Mouse (Mus musculus) ovary, adult 18-20 months (tissue): Measurements from ENCODE around the gene Dusp2.
"Not testable (repeated sequence)": the region's sequence is repeated elsewhere in the genome, so short reads cannot be mapped to it uniquely, and the experiment has no call there.

Experiments
- DNase-seq: peaks from one replicate; pipeline ENCODE4 v3.0.0; 2022; ENCODE audit warnings: low spot score, mixed read lengths

Dusp2 gene

DNA sequence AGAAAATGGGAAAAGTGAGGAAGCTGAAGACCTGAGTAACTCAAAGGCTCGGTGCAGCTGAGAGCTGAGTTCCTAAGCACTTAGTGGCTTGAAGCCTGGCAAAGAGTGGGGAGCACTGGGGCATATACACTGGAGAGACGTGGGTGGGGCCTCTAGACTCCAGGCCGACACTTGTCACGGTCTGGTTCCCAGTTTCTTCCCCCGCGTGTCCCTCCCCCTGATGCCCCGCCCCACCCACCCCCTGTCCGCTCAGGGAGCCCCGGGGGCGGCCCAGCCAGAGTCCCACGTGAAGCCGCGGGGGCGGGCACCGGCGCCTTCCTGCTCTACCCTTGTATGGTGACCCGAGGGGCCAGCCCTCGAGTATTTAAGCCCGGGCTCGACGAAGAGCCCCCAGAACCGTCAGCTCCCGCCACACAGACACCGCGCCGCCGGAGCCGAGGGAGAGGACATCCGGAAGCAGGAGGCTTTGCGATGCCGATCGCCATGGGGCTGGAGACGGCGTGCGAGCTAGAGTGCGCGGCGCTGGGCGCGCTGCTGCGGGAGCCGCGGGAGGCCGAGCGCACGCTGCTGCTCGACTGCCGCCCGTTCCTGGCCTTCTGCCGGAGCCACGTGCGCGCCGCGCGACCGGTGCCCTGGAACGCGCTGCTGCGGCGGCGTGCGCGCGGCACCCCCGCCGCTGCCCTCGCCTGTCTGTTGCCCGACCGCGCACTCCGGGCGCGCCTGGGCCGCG is at the start of gene Dusp2:
Dusp2 (plus strand) TSS at position 393 of the 730 bp plus-strand sequence.
- DNase-seq: peak; percentile 59

DNA sequence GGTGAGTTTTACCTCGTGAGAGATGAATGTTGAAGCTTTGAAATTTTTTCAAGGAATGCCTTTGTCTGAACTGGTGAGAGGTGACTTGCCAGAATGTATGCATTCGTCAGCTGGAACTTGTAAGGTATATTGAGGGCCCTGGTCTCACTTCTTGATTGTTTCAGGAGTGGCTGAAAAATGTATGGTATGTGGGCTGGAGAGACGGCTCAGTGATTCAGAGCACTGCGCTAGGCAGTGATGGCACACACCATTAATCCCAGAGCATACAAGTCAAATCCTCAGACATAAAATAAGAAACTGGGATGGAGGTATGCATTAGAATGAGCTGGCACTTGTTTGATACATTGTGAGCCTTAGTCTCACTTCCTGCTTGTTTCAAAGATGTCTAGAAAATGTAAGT is 43.7 kb upstream of the Dusp2 start:
- DNase-seq: no peak

DNA sequence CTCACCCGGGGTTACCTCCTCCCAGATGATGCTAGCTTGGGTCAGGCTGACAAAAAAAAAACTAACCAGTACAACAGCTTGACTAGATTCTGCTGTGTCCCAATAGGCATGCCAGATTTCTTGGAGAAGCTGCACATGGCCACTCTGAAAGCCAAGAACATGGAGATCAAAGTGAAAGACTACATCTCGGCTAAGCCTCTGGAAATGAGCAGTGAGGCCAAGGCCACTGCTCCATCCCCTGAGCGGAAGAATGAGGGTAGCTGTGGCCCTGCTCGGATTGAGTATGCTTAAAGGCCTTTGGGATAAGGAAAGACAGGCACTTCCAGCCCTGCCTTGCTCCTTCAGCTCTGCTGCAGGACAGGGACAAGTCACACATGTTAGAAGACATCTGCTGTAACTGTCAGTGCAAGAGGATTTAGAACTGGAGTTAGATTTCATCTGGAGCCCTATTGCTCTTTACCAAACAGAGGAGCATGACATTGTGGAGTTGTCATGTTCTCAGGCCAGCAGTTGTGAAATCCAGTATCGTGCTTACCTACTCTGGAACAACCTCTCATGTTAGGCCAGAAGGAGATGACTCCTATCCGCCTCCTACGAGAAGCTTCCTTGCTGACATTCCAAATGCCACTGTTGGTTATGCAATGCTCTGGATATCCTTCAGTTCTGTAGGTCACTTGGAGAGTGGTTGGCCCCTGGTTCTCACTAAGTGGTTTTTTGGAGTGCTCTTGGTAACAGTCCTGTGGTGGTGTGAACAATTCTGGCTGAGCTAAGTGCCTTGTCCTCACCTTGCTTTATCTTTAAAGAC is 38.8 kb upstream of the Dusp2 start:
- no peak for DNase-seq

DNA sequence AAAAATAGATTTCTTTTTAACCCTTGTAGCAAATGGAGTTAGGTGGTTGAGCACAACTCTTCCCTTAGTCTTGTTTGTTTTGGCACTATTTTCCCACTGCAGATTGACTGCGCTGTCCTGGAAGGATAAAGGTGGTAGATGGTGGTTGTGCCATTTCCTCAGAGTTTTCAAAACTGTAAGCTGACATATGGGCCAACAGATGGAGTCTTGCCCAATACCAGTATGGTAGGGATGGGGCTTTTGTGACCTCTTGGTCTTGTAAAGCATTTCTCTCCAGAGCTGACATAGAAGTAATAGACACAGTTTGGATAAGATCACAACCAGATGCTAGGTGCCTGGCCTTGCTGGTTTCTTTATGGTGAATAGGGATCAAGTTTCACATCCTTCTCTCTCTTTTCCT is 37.9 kb upstream of the Dusp2 start:
- no peak for DNase-seq

DNA sequence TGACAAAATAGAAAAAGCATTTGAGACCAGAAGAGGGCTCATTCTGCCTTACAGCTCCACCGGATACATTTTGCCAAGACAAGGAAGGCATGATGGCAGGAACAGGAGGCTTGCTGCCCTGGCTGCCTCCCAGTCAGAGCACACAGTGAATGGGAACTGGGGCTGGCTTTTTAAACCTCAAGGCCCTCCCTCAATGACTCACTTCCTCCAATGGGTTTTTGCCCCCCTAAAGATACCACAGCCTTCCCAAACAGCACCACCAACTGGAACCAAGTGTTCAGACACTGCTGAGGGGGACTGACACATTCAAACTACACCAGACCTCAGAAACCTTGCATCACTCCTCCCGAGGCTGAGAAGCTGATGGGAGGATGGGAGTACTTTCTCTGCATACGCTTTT is 35.3 kb upstream of the Dusp2 start:
- DNase-seq: no peak

DNA sequence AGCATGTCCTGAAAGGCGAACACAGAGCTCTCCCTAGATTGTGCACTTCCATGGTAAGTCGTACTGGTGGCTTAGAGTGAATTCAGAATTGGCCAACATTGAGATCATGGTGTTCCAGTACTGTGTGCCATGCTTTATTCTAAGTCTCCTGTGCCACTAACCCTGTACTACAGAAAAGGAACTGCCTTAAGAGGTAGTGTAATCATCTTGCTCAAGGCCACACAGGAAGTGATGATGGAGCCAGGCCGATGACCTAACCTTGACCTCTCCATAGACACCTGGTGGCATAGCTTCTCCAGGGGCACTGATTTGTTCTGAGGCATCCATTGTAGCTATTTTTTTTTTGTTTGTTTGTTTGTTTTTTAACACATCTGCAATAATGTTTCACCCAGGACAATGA is 34.1 kb upstream of the Dusp2 start:
- DNase-seq: no peak

DNA sequence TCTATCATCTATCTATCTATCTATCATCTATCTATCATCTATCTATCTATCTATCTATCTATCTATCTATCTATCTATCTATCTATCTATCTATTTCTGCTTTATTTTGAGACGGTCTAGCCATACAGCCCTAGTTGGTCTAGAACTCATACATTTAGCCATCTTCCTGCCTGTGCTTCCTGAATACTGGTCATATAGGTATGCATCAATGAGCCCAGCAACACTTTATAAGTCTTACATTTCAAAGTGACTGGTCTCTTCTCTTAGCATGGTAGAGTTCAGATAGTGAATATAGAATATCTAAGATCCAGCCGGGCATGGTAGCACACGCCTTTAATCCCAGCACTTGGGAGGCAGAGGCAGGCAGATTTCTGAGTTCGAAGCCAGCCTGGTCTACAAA is 31.8 kb upstream of the Dusp2 start:
- not testable (repeated sequence) for DNase-seq

DNA sequence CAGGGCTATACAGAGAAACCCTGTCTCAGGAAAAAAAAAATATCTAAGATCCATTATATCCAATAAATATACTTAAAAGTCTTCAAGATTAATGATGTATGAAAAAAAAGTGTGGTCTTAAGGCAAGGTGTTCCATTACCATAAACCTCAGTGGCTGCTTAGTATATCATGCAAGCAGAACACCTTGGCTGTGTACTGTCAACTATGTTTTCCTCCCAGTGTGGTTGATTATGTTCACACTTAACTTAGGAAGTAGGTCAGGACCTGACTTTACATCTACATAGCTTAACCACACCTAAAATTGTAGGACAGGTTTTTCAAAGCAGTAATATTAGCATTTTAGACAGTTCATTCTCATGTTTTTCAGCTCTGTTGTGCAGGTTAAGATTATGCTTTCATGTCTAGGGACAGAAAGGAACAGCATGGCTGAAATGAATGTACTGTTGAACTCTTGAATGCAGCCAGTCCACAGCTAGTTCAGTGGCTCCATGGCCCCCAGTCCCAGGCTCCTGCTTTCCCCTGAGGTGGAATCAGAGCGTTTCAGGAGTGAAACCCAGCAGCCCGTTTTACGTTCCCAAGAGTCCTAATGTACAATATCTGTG is 31.2 kb upstream of the Dusp2 start:
- no peak for DNase-seq

DNA sequence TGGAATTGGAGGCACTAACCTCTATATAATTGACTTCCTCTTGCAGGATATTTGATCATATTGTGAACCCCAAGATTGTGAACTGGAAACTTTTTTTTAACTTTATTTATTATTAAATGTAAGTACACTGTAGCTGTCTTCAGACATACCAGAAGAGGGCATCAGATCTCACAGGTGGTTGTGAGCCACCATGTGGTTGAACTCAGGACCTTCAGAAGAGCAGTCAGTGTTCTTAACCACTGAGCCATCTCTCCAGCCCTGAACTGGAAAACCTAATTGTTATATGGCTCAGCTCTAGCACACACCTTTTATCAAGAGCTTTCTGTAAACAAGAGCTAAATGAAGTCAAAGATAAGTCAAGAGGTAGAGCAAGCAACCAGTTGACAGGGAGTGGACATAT is 29.8 kb upstream of the Dusp2 start:
- no peak for DNase-seq

DNA sequence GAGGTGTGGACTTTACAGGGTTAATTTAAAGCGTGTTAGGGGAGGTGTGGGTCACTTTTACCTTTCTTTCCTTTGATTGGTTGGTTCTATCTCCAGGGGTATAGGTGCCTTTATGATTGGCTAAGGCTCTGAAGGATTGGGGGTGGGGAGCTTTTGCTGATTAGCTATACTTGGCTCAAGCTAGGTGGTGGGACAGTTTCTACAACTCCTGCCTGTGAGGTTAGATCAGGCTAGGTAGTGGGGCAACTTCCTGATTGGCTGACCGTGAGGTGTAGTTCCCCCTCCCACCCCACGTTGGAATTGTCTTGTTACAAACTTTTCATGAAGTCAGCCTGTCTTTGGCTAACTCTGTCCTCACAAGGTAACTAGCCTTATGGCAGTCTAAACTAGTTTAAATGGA is 28.8 kb upstream of the Dusp2 start:
- DNase-seq: no peak

DNA sequence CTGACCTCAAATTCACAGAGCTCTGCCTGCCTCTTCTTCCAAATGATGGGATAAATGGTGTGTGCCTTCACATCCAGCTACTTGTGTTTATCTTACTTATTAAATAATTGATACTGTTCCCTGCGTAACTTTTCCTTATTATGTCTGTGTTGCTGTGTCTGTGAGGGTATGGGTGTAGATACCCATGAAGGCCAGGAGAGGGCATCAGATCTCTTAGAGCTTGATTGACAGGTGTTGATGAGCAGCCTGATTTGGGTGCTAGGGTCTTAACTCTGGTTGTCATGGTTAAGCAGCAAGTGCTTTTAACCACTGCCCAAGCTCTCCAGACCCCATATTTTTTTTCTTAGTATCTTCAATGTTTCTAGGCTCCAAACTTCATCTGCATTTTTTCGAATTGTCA is 27.3 kb upstream of the Dusp2 start:
- no peak for DNase-seq

DNA sequence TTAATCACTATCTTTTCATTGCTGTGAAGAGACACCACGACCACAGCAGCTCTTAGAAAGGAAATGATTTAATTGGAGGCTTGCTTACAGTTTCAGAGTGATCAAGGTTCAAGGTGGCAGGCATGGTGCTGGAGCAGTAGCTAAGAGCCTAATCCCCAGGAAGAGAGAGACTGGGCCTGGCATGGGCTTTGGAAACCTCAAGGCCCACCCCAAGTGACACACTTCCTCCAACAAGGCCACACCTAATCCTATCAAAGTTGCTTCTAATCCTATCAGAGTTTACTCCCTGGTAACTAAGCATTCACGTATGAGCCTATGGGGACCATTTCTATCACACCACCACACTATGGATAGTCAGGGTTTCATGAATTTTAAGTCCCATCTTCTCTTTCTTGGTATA is 25.7 kb upstream of the Dusp2 start:
- DNase-seq: no peak

DNA sequence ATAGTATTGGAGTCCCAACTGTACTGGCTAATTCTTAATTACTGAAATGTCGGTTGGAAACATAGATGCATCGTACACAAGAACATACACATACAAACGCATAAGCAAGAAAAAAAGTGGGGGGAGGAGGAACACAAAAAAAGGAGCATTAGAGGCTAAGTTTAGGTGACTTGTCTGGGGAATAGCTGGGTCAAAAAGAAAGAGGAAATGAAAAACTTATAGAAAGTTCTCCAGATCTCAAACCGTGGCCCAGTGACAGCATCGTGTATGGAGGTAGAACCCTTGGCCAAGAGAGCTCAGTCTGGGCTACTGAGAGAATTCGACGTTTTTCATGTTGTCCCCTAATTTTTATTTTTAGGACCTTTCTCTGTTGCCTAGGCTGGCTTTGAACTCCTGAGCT is 25.3 kb upstream of the Dusp2 start:
- no peak for DNase-seq

DNA sequence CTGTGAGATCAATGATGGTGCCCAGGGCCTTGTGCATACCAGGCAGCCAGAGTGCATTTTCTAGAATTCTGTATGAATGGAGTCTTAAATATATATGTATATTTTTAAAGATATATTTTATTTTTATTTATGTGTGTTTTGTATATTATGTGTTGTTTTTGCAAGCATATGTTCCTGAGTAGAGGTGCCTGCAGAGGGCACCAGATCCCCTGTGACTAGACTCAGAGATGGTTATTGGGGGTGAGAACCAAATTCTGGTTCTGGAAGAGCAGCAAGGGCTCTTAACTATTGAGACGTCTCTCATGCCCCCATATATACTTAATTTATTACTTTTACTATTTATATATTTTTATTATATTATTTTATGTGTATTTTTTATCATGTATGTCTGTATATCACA is 24.8 kb upstream of the Dusp2 start:
- no peak for DNase-seq

DNA sequence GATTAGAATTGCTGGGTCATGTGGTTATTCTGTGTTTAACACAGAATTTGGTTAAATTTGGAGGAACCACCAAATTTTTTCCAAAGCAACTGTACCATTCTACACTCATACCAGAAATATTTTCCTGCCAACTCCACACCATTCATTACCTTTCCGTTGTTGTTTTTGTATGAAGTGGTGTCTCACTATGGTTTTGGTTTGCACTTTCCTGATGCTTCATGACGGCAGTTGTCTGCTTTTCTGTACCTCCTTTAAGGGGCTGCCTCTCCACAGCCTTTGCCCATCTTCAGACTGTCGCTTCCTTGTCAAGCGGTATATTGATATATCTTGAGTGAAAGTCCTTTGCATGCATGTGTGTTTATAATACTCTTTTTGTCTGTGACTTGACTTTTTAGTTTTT is 23.2 kb upstream of the Dusp2 start:
- no peak for DNase-seq

DNA sequence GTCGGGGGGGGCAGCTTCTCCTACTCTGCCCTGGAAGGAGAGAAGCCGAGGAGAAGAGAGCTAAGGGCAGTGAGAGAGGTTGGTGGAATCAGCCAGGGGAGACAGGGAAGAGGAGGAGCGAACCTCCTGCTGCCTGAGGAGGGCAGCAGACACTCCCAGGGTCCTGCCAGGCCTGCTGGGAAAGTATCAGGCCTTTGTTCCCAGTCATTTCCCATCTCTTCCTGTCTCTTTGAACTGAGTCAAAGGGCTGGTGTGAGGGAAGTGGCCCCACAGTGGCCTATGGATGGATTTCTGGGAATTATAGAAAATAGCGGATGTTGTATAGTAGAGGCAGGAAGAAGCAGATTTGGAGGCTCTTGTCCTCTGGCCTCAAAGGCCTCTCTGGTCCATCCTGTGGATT is 22.1 kb upstream of the Dusp2 start:
- DNase-seq: no peak

DNA sequence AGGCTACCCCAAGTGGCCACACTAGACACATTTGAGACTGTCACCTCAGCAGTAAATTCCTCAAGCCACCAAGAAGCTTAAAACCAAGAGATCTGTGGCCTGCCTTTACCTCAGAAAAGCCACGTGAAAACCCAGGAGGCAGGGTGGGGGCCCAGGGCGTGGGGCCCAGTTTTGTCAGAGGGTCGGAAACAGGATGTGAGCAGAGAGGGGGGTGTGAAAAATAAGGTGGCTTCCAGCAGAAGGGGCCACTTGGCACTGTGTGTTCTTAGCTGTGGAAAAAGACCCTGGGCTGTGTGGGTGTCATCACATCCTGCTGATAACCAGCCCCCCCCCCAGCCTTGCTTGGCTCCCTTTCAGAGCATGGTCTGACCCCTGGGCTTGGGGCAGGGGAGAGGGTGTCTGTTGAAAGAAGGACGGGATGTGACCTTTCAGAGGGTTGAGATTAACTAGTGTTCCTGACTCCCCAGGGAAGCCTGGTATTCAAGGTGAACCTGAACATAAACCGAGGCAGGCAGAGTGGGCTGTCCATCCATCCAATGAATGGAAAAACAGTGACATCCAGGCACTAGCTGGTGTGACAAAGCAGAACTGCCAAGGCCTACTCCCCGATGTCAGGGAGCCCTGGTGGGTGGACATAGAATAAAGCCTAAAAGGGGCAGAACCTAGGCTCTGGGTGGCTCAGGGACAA is 21.3 kb upstream of the Dusp2 start:
- DNase-seq: no peak

DNA sequence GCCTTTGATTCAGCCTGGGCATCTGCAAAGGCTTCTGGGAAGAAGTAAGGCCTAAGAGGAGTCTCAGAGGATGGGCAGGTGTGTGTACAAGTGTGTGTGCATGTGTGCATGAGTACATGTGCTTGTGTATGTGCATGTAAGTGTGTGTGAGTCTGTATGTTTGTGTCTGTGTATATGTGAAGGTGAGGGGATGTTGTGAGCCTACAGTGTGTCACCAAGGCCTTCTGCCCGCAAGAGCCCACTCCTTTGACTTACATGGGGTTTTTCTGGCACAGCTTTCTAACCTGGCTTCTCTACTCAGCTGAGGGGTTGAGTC is 20.8 kb upstream of the Dusp2 start:
- no peak for DNase-seq

DNA sequence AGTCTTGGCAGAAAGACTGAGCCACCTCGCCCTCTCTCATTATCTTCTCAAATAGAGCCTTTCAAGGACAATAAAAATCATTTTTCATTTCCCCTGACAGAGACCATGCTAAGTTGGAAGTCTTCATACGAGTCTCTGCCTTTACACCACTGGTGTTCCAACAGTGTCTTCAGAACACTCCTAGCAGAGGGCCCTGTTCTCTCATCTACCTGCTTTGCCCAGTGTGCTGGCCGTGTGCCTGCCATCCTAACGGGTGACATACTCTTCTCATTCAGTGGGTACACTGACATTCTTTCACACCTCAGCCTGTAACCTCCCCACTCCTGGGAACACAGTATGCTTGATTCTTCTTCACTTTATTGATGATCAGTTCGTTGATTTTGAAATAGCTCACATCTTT is 19.5 kb upstream of the Dusp2 start:
- no peak for DNase-seq

DNA sequence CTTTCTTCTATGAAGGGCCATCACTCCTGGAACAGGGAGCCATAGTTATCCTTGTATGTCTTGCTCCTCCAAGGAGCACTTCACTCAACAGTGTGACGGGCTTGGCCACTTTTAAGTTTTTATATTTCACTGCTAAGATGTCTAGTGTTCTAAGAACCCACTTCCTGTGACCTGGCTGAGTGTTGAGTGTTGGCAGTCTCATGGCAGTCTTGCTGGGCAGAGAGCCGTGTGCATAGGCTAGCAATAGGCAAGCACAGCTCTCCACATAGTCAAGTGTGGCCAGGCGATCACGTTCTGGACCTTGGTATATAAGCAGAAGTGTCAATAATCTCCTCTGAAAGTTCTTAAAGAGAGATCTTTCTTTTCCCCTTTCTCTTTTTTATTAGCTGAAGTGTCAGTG is 17.8 kb upstream of the Dusp2 start:
- no peak for DNase-seq

DNA sequence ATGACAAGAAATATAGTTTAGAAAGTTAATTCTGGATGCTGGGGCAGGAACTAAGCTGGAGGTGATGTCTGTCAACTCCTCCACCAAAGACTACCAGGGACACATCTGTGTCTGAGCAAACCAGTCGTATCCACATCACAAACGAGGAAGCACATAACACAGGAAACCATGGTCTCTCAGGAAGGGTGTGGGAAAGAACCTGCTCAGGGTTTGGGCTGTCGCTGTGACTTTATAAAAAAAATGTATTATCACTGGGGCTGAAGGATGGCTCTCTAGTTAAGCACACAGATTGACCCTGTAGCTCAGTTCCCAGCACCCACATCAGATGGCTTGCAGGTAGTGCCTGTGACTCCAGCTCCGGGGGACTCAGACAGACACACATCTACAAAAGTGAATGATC is 16.9 kb upstream of the Dusp2 start:
- DNase-seq: no peak

DNA sequence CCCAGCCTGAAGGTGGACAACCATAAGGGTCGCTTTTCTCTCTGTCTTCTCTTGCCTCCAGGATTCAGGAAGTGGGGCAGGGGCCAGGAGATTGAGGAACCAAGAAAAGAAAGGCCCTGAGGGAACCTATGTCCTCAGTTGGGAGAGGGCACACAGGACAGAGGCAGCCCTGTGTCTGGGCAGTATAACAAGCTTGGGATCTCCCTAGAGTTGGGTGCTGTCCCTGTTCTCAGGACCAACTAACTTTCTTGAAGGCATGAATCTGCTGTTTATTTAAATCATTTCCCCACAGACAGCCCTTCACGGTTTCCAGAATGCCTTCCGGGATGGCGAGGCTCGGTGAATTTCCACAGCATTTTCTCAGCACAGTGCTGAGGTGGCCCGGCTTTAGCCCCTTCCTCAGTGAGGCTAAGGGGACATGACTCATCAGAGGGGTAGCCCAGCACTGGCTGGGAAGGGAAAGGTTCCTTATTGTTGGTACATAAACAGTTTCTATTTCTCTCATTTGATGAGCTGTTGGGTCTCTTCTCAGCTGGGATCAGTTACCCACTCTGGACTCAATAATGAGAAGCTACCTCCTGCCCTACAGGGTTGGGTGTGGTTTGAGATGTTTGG is 13.2 kb upstream of the Dusp2 start:
- DNase-seq: no peak

DNA sequence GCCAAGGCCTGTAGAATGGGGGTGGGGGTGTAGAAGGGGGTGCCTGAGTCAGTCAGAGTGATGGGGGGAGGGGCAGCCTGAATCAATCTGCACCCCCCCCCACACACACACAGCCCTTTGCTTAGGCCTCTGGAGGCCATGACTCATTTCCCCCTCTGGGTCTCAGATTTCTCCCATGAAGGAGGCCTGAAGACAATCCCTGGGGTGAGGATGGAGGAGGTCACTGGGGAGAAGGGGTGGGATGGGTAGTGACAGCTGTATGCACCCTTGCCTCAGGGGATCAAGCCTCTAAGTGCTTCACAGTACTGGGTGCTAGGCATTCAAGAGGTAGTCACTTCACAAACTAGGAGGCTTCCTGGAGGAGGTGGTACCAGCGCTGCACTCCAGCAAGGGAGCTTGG is 12.3 kb upstream of the Dusp2 start:
- no peak for DNase-seq
